Mouse (Mus musculus) heart, postnatal 0 days (tissue): ENCODE data around the gene Desi1. TPM values are rescaled to one million over a fixed set of nuclear protein-coding genes. Genes with fewer than 3 reads are reported as not detected.

Source experiments
- ATAC-seq: fragments of 200-750 bp; cut with Nextera tagmentation; 2 replicates; pipeline ENCODE4 v1.8.0; 2017; ENCODE audit warnings: low read depth, moderate number of reproducible peaks, moderate library complexity; ENCODE audit not compliant: insufficient read depth
- DNase-seq: peaks from one replicate; pipeline ENCODE4 v3.0.0-alpha.2; 2016; ENCODE audit warnings: low spot score
- H3K27ac ChIP-seq: fragments of 300-500 bp; sonication (generic); 2 replicates; pipeline ENCODE4 v1.5.1; 2014; ENCODE audit warnings: low read depth, mild to moderate bottlenecking
- H3K27me3 ChIP-seq: fragments of 300-500 bp; sonication (generic); 2 replicates; pipeline ENCODE4 v1.6.1; 2014; ENCODE audit warnings: low read length, mixed read lengths; ENCODE audit not compliant: control insufficient read depth, insufficient read depth
- H3K36me3 ChIP-seq: fragments of 300-500 bp; sonication (generic); replicated peaks from 2 replicates; pipeline ENCODE4 v1.6.1; 2014; ENCODE audit warnings: low read length, mixed read lengths; ENCODE audit not compliant: control insufficient read depth, insufficient read depth
- H3K4me1 ChIP-seq: fragments of 300-500 bp; sonication (generic); 2 replicates; pipeline ENCODE4 v1.6.1; 2014; ENCODE audit warnings: antibody characterized with exemption; ENCODE audit not compliant: control insufficient read depth, insufficient read depth
- H3K4me2 ChIP-seq: fragments of 300-500 bp; sonication (generic); 2 replicates; pipeline ENCODE4 v1.6.1; 2014; ENCODE audit warnings: low read depth, mild to moderate bottlenecking, low read length, moderate library complexity
- H3K4me3 ChIP-seq: fragments of 300-500 bp; sonication (generic); 2 replicates; pipeline ENCODE4 v1.5.1; 2014; ENCODE audit warnings: low read depth, low read length
- H3K9ac ChIP-seq: fragments of 300-500 bp; sonication (generic); replicated peaks from 2 replicates; pipeline ENCODE4 v1.6.1; 2014; ENCODE audit warnings: low read depth, low read length, mixed read lengths
- H3K9me3 ChIP-seq: fragments of 300-500 bp; sonication (generic); replicated peaks from 2 replicates; pipeline ENCODE4 v1.6.1; 2016; ENCODE audit warnings: low read length; ENCODE audit not compliant: control insufficient read depth
- CTCF ChIP-seq: IDR thresholded peaks from 2 replicates; pipeline ENCODE4 v1.5.1; 2016; ENCODE audit warnings: antibody characterized with exemption, control low read depth, low read depth
- EP300 ChIP-seq: IDR thresholded peaks from 2 replicates; pipeline ENCODE4 v1.6.1; 2016; ENCODE audit warnings: antibody characterized with exemption, low read depth
- WGBS: fragments of 180-500 bp; shearing (Covaris S2); extraction: QIAGEN DNeasy Blood & Tissue Kit; methylation state at CpG from one replicate; pipeline ENCODE4 v1.1.7; 2014; 5-methylcytosine and 5-hydroxymethylcytosine counted together
- polyA plus RNA-seq: library from polyadenylated mRNA; unstranded; fragments of >200 nt; fragmentation: Nextera tagmentation; extraction: Ambion mirVana; gene quantifications from 2 replicates; pipeline ENCODE4 v1.2.1, GENCODE M21; 2015
- total RNA-seq: library from RNA; depleted of rRNA; stranded (reverse); fragments of >200 nt; gene quantifications from 2 replicates; pipeline ENCODE4 v1.2.3, GENCODE M21; 2014; ENCODE audit warnings: low replicate concordance

Desi1 gene
- total and polyA plus RNA-seq, 2 experiments from 2014 or later: 13.6 to 15.4 TPM

DNA sequence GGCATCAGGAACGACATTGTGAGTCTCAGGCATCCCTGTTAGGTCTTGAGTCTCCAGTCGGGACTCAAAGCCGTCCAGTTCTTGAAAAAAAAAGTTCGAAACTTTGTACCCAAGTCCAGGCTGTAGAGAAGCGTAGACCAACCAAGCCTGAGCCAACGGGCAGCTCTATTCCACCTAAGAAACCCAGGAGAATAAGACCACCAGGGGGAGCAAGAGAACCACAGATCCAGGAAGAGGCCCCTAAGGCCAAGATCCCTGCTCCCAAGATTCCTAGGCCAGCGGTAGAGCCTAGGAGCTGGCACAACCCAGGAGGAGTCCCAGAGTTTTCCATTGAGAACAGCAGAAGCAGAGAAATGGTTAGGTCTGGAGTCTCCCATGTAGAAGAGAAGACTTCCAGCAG lies 31.8 kb upstream of the Desi1 start:
- Histone ChIP-seq H3K27me3 (peaks cover 60% of the 10 kb centered on the region), H3K4me3 (no peak overlapping the region), H3K9me3 (no peaks in the 10 kb centered on the region), H3K27ac (no peak overlapping the region), H3K9ac (no peak overlapping the region; the same call in 1 of the 2 replicates), H3K36me3 (no peaks in the 10 kb centered on the region), H3K4me2 (no peak overlapping the region), H3K4me1 (no peaks in the 10 kb centered on the region)
- DNase-seq (peak; percentile 65), ATAC-seq (no peak)
- TF ChIP-seq EP300: no peak
- TF ChIP-seq CTCF: peak; percentile 82
- WGBS: 8% methylated on average over 7 of the region's 7 CpGs

DNA sequence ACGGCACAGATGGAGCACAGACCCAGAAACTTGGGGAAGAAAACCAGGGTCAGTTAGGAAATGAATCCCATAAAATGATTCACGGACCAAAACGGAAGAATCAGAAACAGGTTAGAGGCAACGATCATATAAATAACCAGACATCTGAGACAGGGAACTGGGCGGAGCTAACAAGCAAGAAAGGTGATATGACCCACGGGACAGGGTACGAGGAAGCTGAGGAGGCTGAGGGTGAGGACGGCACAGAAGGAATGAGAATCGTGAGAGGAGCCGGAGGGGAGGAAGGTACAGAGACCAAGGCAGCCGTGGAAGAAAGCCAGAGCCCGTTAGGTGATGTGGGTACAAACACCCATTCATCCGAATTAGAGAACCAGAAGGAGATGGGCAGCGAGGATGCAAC lies 30.2 kb upstream of the Desi1 start:
- no peak for TF ChIP-seq EP300
- no peak for TF ChIP-seq CTCF
- peaks cover 43% of the 10 kb centered on the region for H3K27me3 ChIP-seq
- 57% methylated on average over 14 of the region's 14 CpGs for WGBS

DNA sequence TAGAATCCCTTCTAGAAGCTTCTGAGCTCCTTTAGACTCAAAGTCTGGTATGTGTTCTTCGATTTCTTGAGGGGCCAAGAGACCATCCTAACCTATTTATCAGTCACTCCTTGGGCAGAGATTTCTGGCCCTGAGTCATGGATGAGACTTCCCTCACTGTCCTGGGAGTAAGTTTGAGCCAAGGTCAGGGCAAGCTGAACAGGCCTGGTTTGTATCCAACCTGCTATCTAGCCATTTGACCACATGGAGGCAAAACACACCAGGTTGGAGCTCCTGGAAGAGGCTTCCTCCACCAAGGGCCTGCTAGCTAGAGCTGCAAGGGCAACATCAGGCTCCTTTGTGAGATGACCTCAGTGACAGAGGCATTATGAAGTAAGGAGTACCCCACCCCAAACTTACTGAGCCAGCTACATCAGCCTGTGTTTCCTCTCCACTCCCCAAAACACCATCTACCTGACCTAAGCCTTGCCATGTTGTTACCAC lies 25.1 kb upstream of the Desi1 start, which contains the start of gene 4930407I10Rik:
TSS of gene 4930407I10Rik (plus strand) at position 433 of the 483 bp plus-strand sequence.
- ATAC-seq (no peak), DNase-seq (no peak)
- H3K4me3 ChIP-seq: no peak within 1 kb of the TSS
- no peak for TF ChIP-seq EP300
- TF ChIP-seq CTCF: no peak
- peaks cover 18% of the 10 kb centered on the region for H3K27me3 ChIP-seq
- WGBS: 63% methylated on average over 1 of the region's 1 CpGs
- H3K9ac ChIP-seq: no peak within 1 kb of the TSS
- H3K27ac ChIP-seq: no peak within 1 kb of the TSS
- no peak within 1 kb of the TSS for H3K4me2 ChIP-seq
- no peaks in the 10 kb centered on the region for H3K36me3 ChIP-seq
- no peaks in the 10 kb centered on the region for H3K9me3 ChIP-seq
- H3K4me1 ChIP-seq: no peaks in the 10 kb centered on the region

More for the DNA sequence above, 30.2 kb upstream of the Desi1 start:
- Histone ChIP-seq H3K36me3 (no peaks in the 10 kb centered on the region), H3K27ac (no peak overlapping the region), H3K4me3 (no peak overlapping the region), H3K9me3 (no peaks in the 10 kb centered on the region), H3K4me2 (no peak overlapping the region), H3K4me1 (no peaks in the 10 kb centered on the region), H3K9ac (no peak overlapping the region)
- DNase-seq (no peak), ATAC-seq (no peak)

DNA sequence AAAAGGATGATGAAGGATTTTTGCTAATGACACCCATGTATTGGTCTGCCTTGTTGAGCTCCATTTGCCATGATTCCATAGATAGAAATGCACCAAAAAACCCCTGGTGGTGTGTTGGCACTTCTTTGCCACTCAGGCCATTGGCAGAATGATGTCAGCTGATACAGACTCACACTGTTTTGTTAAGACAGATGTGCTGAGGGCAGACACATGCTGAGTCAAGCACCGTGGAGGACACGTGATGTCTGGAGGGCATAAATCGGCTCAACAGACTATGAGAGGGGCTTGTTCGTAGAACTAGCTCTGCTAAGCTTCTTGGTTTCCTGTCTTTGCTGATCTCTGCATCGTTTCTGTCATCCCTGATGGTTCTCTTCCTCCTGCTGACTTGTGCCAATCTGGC lies 18.9 kb upstream of the Desi1 start:
- DNase-seq (no peak), ATAC-seq (no peak)
- no peaks in the 10 kb centered on the region; the same call in 1 of the 2 replicates for H3K27me3 ChIP-seq
- no peak overlapping the region for H3K4me2 ChIP-seq
- H3K36me3 ChIP-seq: no peaks in the 10 kb centered on the region
- H3K9ac ChIP-seq: no peak overlapping the region
- WGBS: 53% methylated on average over 5 of the region's 5 CpGs
- H3K4me1 ChIP-seq: no peaks in the 10 kb centered on the region
- H3K9me3 ChIP-seq: no peaks in the 10 kb centered on the region
- no peak overlapping the region for H3K27ac ChIP-seq
- no peak overlapping the region for H3K4me3 ChIP-seq
- TF ChIP-seq CTCF (no peak), EP300 (no peak)

DNA sequence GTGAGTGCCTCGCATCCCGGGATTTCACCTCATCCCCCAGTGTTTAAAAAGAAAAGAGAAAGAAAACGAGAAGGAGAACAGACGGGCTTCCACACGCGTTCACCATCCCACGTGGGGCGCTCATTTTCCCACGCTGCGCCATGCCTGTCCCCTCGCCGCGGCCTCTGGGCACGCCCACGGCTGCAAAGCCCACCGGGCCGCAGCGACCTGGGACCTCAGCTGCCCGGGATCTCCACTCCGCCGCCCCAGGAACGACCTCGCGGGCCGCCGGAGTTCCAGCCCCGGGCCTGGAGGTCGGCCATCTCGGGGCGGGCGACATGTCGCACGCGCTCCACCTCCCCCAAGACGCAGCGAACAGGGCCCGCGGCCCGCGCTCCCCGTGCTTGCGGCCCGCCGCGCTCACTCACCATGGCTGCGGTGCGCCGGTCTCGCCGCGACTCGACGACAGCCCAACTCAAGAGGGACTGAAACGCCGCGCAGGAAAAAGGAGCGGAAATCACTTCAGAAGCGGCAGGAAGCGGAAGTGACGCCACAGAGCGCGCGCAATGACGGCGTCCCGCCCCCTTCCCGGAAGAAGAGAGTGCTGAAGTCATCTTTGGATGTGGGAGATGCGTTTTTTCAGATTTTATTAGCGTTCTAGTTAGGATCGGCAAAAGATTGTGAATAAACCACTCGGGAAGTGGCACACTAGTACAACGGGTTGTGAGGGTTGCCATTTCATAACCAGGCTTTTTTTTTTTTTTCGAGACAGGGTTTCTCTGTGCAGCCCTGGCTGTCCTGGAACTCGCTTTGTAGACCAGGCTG lies 13.6 kb upstream of the Desi1 start, which contains the start of gene Snu13:
TSS of gene Snu13 (minus strand) at position 519 of the 804 bp plus-strand sequence.
- ATAC-seq: peak; percentile 90

More for the DNA sequence above, 13.6 kb upstream of the Desi1 start, which contains the start of gene Snu13:
- Histone ChIP-seq H3K36me3 (peaks cover 14% of the 10 kb centered on the region), H3K27me3 (no peaks in the 10 kb centered on the region), H3K9ac (peak within 1 kb of the TSS; percentile 90), H3K4me2 (peak within 1 kb of the TSS; percentile 77), H3K9me3 (no peaks in the 10 kb centered on the region), H3K27ac (peak within 1 kb of the TSS; percentile 93), H3K4me1 (peaks cover 8% of the 10 kb centered on the region; the same call in 1 of the 2 replicates), H3K4me3 (peak within 1 kb of the TSS; percentile 97)
- TF ChIP-seq CTCF (no peak), EP300 (no peak)
- under 1% methylated on average over 74 of the region's 74 CpGs for WGBS
- peak; percentile 86 for DNase-seq
